Mouse (Mus musculus) gastrocnemius, postnatal 4 days (tissue): ENCODE measurements around the gene Gm49711. TPM values are rescaled to one million over a fixed set of nuclear protein-coding genes. Genes with fewer than 3 reads are reported as not detected.

ENCODE experiments used
- DNase-seq, 2 experiments: peaks; one replicate each; pipeline ENCODE4 v3.0.0; 2021 to 2022; ENCODE audit warnings: low spot score in 2 of 2, mixed read lengths in 2 of 2
- total RNA-seq, 2 experiments: library from RNA; stranded (reverse); gene quantifications; 2 replicates each; pipeline ENCODE4 v1.2.3; 2021

Gene Gm49711
- total RNA-seq, 2 experiments from 2014 or later: 0.32 TPM; not detected in 1

DNA sequence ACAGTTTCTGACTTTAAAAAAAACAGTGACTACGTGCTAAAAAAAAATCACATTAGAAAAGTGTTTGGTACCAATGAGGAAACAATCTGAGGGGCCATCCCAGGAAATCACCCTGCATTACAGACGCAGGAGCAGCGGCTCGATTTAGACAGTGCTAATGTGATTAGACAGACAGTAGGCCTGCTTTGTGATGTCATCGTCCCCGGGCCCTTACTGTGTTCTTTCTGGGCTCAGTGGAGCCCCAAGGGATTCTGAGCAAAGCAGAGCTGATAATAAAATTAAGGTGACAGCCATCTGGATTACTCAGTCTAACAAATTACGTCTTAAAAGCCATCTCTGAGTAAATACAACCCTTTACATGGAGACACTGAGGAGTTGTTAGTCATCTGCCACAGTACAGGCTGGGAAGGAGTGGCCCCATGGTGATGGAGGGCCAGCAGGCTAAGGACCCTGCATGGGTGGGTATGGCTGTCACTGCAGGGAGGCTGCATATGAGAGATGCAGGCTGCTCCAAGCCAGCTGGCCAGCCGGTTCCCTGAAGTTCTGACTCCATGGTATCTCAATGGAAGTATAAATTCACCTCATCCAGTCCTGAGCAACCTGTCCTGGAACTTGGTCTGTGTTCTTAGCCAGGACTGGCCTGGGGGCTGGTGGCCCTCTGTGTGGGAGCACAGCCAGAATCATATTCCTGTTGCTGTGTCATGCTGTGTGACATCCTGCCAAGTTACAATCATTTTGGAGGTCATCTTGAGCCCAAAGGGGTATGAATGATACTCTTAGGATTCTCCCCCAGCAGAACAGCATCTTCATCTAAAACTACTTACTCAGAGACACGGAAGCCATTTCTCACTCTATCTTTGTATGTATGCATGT lies 59.5 kb downstream of the Gm49711 start:
- DNase-seq: no peak

DNA sequence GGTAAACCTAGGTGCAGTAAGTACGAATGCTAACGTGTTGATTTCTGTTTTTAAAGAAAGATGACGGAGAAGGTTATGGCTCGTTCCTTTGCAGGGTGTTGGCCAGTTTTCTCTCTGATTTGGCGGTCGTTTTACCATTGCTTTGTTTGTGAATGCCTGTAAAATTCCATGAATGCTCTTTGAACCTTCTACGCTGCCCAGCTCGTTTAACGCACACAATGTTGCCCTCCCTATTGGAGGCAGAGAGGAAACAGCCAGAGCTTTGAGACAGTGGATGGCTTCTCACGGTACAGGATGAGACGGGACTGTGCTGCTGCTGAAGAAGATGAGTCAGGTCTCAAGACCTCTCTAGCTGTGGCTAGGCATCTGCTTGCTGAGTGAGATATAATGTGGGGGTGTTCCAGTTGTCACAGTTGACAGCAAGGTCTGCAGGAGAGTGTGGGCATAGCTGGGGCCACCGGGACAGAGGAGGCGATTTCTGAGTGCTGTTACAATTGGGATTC lies 60.9 kb downstream of the Gm49711 start:
- DNase-seq: no peak

DNA sequence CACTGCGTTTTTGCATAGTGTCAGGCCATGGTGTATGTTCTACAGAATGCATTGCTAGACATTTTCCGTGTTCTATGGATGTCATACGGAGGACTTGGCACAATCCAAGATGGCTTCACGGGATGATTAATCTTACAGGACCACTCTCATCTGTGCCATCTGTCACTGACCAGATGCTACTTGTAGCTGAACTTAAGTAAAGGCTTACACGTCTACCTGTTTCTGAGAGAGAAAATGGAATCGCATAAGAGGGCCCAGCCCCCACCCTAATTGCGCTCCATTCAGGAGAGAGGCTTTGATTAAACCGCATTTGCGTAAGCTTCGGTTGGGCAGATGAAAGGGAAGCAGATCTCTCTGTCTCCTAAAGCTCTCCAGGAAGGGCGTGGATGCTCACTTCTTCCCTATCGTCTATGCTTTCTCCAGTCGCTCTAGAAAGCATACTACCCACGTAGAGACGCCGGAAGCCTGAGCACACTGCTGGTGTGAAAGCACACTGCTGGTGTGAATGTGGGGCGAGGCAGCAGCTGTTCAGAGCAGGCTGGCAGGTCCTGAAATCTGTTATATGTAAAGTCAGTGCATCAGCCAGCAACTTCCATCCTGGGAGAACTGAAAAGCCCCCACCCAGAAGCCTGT lies 62.9 kb downstream of the Gm49711 start:
- no peak for DNase-seq

DNA sequence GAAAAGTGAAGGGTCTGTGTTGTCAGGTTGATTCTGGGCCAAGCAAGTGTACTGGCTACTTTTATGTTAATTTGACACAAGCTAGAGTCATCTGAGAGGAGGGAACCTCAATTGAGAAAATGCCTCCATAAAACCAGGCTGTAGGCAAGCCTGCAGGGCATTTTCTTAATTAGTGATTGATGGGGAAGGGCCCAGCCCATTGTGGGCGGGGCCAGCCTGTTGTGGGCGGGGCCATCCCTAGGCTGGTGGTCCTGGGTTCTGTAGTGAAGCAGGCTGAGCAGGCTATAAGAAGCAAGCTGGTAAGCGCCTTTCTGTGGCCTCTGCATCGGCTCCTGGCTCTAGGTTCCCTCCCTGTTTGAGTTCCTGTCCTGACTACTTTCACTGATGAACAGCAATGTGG lies 69.1 kb downstream of the Gm49711 start:
- DNase-seq: no peak

DNA sequence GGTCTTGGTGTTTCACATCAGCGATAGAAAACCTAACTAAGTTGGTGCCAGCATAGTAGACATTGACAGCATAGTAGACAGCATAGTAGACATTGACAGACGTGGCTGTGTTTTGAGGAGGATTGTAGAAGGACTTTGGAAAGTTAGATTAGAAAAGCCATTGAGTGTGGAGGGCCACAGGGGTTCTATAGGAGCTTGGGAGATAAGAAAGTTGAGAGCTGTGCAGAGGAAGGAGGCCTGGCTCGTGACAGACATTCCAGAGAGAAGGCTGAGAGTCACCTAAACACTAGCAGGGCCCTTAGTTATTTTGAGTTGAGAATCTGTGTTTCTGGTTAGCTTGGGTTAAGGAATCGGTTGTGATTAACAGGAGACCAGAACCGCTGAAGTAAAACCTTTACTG lies 69.5 kb downstream of the Gm49711 start:
- DNase-seq: no peak

DNA sequence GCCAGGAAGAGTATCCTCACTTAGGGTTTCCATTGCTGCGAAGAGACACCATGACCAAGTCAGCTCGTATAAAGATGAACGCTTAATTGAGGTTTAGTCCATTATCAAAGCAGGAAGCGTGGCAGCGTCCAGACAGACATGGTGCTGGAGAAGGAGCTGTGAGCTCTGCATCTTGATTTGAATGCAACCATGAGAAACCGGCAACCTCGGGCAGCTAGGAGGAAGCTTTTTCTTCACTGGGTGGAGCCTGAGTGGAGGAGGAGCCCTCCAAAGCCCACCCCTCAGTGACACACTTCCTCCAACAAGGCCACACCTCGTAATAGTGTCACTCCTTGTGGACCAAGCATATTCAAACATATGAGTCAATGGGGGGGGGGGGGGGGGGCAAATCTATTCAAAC lies 71.7 kb downstream of the Gm49711 start:
- no peak for DNase-seq

DNA sequence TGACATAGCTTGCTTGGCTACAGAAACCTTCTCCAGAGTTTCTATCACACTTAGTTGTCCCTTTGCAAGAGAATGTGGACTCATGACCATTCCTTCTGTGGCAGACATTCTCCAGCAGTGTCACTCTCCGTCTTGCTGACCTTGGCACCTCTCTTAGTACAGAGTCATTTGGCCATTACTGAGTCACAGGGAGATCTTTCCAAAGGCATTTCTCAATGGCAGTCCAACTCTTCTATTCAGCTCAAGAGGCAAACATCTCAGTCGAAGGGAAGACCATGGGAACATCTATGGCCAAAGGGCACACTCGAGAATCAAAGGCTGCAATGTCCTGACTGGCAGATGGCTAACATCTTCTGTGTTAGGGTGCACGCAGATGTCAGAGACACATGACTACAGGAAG lies 74.4 kb downstream of the Gm49711 start:
- DNase-seq: no peak

DNA sequence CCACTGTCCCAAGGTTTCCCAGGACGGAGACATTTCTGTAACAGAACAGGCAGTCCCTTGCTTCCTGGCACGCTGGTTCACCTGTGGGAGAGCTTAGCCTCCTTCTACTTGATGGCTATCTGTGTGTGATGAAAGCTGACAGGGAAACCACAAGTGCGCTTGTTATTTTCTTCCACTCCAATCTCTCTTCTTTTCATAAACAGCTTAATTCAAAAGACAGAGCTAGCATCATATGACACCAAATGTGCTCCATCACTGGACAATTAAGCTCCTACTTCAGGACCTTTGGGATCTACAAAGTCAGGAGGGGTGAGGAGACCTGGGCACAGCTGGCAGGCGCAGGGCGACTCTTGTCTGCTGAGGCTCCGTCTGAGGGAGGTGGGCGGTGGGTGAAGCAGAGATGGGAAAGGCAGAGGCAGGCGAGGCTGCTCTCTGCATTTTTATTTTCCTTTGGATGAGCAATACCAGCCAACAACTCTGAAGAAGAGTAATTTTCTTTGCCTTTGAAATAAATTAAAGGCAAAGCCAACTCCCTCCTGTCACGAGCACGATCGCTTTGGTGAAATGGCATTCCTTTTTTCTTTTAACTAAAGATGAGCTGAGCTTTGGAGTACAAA lies 76.1 kb downstream of the Gm49711 start:
- no peak for DNase-seq

DNA sequence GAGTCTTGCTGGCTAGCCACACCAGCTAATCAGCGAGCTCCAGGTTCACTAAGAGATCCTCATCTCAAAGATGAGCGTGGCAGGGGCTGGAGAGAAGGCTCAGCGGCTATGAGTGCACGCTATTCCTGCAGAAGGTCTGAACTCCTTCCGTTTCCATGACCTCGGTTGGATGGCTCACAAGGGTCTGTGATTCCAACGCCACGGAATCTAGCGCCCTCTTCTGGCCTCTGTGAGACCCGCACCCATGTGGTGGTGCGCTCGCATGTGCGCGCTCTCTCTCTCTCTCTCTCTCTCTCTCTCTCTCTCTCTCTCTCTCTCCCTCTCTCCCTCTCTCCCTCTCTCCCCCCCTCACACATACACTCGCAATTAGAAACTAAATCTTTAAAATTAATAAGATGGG lies 78.2 kb downstream of the Gm49711 start:
- no peak for DNase-seq

DNA sequence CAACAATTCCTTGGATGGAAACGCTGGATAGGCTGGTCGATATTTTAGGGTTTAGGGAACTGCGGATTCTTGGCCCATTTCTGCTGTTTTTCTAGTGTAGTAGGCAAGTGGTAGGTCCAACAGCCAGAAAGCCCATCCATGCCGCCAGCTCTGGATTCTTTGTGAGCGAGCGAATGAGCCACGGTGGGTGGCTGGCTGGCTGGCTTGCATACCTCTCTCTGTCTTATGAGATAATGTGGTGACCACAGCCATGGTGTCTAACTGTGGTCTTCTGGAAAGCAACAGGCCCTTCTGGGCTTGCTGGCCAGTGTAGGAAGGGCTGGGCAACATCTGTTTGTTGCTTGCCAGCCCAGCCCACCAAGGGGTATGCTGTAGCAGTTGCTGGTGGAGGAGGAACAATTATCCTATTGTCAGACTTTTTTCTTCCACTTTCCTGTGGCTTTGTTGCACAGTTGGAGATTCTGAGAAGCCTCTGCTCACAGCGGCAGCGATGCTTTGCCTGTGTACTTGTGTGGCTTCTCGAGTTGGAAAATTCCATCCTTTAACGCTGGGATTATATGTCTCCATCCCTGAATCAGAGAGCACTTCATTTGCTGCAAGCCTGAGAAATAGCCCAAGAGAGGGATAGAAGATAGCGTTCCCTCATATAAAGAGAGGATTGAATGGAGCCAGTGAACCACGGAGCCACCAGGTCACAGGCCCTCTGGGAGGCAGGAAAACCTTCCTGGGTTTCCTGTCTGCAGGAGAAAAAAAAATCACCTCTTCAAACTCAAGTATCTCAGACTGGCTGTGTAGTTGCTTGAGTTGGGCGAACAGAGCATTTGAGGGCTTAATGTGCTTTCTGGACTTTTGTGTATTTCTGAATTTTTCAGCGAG lies 81.5 kb downstream of the Gm49711 start:
- no peak for DNase-seq

DNA sequence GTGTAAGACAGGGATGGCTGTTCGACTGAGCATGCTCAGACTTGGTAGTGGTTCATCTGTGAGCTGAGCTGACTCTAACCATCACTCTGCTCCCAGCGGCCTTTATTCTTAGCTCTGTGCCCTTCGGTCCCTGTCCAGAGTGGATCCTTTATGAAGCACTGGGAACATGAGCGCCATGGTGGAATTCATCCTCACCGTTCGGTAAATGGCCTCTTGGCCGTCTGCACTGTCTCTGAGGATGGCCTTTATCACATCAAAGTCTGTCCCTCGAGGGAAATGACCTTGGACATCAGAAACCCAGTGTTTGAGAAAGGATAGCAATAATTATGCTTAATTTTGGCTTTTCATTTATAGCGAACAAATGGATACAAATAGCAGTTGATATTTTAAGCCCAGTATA lies 82.2 kb downstream of the Gm49711 start:
- DNase-seq: no peak

DNA sequence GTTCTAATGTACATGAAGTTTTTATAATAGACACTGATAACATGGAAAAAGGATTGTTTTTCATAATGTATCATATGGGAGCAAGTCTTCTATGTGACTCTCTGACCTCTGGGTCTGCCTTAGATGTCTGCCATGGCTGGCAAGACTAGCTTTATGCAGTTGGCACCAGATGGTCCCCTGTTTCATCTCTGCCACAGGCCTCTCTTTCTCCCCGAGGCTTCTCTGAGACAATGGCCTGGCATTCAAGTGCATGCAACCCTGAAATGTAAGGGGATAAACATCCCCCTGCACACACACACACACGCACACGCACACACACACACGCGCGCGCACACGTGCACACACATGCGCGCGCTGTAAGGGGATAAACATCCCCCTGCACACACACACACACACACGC lies 82.9 kb downstream of the Gm49711 start:
- no peak for DNase-seq

DNA sequence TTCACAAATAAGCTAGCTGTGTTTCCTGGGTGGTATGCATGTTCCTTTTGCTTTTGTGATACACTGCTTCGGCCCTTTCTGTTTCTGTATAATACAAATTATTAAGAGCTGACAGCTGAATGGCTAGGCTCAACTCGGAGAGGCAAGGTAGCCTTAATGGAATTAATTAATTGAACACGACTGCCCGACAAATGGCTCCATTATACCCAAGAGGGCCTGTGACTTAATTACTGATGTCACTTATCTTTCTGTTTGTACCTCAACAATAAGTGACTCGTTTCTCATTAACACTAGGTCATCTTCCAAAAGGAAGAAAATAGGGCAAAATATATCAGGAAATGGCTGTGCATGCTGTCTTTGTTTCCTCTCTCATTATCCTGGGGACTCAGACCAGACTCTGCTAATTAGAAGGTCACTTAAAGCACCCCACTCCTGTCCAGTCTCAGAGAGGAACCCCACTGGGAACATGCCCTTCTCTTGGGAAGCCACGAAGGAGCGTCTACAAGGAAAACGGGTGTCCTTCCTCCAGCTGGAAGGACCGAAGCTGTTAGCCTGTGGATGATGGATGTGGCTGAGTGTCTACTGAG lies 84.4 kb downstream of the Gm49711 start:
- DNase-seq: no peak

DNA sequence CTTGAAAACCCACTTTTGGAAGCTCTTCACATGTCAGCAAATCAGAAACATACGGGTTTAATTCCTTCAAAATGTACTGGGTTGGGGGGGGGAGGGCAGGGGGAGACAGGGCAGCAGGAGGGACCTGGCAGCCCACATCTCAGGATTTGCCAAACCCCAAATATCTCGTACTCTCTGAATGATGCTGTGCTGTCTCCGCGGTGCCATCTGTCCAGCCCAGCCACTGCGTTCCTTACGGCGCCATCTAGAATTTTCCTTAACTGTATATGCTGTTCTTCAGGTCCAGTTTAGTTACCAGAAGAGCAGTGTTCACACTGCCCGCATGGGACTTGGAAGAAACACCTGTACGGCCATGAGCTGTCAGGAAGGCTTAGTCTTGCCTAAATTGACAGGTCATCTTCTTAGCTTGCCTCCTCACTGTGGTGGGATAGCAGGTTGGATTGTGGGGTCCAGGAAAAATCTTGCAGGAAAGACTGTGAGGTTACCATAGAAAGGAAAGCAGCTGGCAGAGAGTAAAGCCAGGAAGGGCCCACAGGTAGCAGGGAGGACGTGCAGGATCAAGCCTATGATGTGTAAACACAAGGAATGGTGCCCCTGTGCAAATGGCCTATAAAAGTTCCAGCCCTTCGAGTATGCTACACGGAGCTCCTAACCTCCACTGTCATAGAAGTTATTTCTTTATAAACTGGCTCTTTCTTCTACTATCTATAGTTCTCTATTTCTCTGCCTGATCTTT lies 89.7 kb downstream of the Gm49711 start:
- DNase-seq: no peak

DNA sequence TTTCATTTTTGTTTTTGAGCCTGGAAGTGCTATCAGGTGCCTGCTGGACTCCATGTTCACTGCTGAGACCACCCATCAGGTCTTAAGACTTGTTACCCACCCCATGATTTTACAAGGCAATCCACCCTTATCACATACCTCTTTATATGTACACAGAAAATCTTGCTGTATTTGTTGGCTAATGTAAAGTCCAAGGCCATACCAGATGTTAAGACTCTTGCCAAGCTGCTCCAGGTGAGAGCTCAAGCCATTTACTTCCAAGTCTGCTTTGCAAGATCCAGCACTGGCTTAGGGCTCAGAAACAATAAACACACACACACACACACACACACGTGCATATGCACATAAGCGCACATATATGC lies 90.2 kb downstream of the Gm49711 start:
- DNase-seq: no peak

DNA sequence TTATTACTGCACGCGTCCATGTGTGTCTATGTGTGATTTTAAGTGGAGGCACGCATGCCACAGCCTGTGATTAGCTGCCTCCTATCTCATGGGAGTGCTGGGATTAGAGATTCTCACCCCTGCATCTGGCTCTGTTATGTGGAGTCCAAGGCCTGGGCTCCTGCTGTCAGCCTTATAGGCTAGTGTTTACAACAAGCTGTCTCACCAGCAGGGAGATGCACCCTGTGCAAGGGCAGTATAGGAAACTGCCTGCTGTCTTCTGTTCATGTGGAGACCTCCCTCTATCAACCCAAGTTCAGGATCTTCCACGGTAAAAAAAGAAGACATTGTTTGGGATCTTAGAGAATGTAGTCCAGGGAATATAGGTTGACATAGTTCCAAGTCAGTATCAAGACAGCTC lies 92.9 kb downstream of the Gm49711 start:
- DNase-seq: no peak

DNA sequence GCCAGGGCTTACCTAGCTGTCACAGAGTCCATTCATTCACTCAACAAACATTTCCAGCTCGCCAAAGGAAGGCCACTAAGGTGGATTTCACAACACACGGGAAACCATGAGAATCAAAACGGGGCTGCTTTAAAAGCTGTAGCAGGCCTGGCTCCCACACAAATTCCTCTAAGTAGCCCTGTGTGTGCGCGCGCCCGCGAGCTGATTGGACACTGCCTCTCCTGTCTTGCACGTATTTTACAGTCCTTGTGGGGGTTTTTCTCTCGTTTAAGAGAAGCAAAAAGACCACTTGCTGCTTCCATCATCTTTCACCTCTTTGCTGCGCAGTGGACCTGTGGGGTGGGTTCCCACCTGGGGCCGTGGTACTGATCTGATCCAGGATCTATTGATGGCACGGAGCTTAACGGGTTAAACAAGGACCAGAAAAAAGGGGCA lies 99.9 kb downstream of the Gm49711 start:
- peak in 1 of 2 experiments; percentile 25 for DNase-seq

DNA sequence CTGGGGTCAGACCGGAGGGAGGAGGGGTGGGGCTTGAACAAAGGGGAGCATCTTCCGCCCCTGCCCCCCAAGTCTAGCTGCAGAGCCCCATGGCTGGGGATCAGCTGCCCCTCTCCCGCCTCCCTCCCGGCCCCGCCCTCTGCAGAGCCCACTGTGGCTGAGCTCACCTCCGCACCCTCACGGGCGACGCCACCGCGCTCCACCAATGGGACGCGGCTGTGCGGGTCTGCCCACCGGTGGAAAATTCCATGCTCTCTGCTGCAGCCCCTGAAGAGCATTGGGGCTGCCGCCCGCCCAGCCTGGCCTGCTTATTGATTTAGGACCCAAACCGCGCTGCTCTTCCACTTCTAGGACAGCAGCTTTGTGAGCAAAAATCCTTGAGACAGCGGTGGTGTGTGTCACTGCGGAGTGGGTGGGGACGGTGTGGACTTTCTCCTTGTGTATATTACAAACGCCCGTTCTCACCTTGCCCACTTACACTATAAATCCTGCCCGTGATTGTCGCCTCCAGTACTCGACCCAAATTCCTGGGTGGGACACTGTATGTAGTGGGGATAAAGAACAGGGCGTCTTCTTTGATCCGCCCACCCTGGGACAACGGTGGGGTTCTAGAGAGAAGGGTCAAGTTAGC lies 100.5 kb downstream of the Gm49711 start:
- peak in 1 of 2 experiments; percentile 45 for DNase-seq

DNA sequence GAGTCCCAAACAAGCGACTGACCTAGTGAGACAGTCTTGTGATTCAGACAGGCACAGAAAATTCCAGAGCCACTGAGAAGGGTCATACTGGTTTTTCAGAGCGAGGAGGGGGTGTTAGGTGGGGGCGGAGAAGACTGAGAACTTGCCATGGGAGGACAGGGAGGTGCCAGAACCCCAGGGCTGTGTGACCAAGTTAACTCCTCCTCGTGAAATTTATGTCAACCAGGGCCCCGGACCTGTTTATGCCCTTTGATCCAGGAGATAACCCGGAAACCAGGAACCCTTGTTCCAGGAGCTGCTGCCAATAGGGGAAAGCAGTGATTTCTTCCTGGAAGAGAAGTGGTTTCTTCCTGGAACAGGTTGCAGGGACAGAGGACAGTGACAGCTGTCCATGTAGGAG lies 101.0 kb downstream of the Gm49711 start:
- no peak for DNase-seq

DNA sequence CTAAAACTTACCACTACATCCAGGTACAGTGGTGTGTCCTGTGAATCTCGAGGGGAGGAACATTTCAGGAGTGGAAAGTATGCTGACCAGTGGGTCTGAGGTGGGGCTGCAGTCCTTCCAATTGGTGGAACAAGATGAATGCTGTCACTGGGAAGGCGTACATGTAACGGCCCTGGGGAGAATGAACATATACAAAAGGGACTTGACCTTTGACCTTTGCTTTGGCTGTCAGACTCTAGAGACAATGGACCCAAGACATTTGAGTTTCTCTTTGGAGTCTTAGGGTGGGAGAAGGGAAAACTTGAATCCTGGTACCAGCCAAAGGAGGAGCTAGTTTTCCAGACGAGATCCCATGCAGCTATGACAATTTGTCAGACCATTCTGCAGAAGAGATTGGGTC lies 104.2 kb downstream of the Gm49711 start:
- DNase-seq: no peak
